Mouse (Mus musculus): ENCODE measurements at regions not wholly inside any gene's neighbourhood (a gene's known extent, or its start where the extent isn't known, plus 50 kb on each side); places are given as distances from the start of the nearest gene placed in this dataset.

DNA sequence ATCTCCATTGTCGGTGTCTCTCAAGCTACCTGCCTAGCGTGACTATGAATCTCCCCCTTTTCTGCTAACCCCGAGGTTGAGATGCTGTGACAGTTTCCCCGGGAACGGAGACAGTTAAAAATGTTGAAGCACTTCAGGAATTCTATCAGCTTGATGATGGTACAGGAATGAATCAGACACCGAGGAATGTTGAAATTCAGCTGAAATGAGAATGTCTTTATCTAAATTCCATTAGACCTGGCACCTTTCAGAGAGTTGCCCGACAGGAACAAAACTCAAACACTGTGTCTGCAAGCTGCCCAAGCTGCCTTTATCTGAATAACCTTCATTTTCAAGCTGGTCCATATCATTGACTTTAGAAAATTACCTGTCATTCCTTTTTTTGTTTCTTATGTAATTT is 82.4 kb downstream of the 1190002N15Rik start:
- TF ChIP-seq POLR2A (IDR thresholded peaks at IDR 0.05; ENCODE audit: low read depth, low read length): no peak
- TF ChIP-seq CTCF (IDR thresholded peaks at IDR 0.05; ENCODE audit: borderline replicate concordance, insufficient read depth, low read length): no peak

Data from embryonic fibroblast, embryonic 13.5 days (primary cell).